Mouse (Mus musculus): ENCODE results near the gene Gm43951. TPM values are rescaled to one million over a fixed set of nuclear protein-coding genes. Genes with fewer than 3 reads are reported as not detected.

The Gm43951 gene
- polyA plus RNA-seq (2015; fragmentation: Nextera tagmentation; extraction: Ambion mirVana) = not detected in 2 replicates

DNA sequence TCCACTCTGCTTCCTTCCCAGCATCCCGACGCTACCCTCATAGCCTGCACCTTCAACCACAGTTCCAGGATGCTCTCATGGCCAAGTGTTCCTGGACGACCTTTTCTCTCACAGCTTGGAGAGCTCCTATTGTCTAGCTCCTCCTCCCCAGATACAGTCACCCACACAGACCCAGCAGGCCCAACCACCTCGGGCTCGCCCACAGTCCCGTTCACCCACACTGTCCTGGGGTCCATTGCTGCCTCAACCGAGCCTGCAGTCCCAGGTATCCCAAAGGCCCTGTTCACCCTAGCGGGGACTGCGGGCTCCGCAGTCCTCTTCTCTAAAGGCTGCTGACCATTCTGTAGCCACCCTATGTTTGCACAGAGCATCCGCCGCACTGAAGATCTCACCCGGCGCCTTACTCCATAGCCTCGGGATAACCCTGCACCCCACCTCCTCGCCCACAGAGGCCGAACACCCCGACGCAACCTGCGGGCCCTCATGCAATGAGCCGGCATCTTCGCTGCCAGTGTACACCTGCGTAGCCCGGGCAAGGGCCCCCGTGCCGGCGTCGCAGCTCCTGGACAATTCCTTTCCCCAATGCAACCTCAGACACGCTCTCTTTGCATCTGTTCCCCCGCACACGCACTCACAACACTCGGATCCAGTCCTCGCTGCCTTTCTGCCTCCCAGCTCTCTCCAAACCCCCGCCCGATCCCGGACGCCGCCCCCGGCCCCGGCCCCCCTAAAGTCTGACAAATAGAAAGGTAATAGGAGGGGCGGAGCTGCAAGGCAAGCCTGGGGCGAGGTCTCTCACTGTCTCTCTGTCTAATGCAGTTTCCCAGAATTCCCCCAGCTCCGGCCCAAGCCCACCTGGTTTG is at the start of gene Gm43951:
Gene Gm43951 (minus strand): TSS at position 500 of the 863 bp plus-strand sequence.
- H3K27ac ChIP-seq (replicated peaks) = peak within 1 kb of the TSS; percentile 58
- no peaks in the 10 kb centered on the region for H3K9me3 ChIP-seq (replicated peaks)
- no peaks in the 10 kb centered on the region for H3K27me3 ChIP-seq
- peak; percentile 16 for ATAC-seq (ENCODE audit: insufficient read depth)
- peak within 1 kb of the TSS; percentile 80 for H3K4me3 ChIP-seq (replicated peaks)
- peak within 1 kb of the TSS; percentile 78 for H3K9ac ChIP-seq
- peak within 1 kb of the TSS; percentile 94 for H3K4me2 ChIP-seq
- 1% methylated on average over 43 of the region's 43 CpGs for WGBS (ENCODE audit: insufficient replicate concordance)
- peaks cover 27% of the 10 kb centered on the region for H3K4me1 ChIP-seq (replicated peaks)
- peaks cover 23% of the 10 kb centered on the region for H3K36me3 ChIP-seq (replicated peaks)

DNA sequence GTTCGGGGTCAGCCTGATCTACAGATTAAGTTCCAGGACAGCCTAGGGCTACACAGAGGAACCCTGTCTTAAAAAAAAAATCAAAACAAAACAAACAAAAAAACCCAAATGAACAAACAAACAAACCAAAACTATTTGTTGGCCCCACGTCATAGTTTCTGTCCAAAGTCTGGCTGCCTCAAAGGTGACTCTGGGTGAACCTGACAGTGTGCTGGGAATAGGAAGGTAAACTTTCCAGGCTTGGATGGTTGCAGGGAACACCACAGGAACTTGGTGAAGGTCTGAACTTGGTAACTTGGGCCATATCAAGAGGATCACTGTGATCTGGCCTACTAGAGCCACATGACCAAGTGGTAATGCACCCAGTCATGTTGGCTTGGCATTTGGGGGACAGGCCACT is 49.8 kb upstream of the Gm43951 start:
- Histone ChIP-seq H3K4me2 (no peak overlapping the region), H3K4me1 (replicated peaks) (no peaks in the 10 kb centered on the region), H3K27ac (replicated peaks) (no peak overlapping the region), H3K9ac (no peak overlapping the region), H3K9me3 (replicated peaks) (no peaks in the 10 kb centered on the region), H3K27me3 (no peaks in the 10 kb centered on the region), H3K4me3 (replicated peaks) (no peak overlapping the region), H3K36me3 (replicated peaks) (no peaks in the 10 kb centered on the region)
- no peak for ATAC-seq (ENCODE audit: insufficient read depth)
- WGBS (ENCODE audit: insufficient replicate concordance) = 50% methylated on average over 2 of the region's 2 CpGs

DNA sequence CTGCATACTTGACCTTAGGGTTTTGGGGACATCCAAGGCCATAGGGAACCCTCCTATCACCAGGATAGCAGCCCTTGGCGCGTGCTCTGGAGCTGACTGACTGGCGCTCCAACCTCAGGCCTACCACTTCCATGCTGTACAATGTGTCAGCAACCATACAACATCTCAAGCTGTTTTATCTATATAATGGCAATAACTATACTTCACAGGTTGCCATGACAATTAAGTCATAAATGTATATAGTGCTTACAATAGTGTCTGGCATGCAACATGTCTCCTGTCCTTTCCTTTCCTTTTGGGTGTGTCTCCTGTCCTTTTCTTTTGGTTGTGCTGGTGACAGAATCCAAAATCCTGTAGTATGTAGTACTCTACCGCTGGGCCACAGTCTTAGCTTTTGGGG is 49.0 kb upstream of the Gm43951 start:
- no peak for ATAC-seq (ENCODE audit: insufficient read depth)
- H3K4me3 ChIP-seq (replicated peaks) = no peak overlapping the region
- 85% methylated on average over 4 of the region's 4 CpGs for WGBS (ENCODE audit: insufficient replicate concordance)

DNA sequence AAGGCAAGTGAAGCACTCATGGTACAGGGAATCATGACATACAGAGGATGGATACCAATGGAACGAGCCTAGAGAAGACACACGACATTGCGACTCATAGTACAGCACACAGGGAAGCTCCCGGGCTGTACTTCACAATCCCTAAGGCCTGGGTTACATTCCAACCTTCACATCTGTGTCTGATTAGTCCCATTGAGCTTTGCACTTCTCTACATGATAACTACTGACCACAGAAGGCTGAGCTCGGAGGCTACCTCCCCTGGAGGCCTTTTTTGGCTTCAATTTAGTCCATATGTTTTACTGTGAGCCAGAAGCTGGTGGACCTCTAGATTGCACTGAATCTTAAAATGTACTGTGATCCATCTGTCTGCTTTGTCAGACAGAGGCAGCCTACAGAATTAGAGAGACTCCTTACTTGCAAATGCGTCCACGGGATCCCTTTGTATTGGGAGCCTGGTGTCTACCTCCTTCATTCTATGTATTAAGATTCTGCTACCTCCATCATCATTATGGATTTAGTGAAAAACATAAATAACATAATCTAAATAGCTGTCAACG is 38.6 kb upstream of the Gm43951 start:
- Histone ChIP-seq H3K4me1 (replicated peaks) (no peaks in the 10 kb centered on the region), H3K4me2 (no peak overlapping the region), H3K9ac (no peak overlapping the region), H3K4me3 (replicated peaks) (no peak overlapping the region), H3K36me3 (replicated peaks) (no peaks in the 10 kb centered on the region), H3K9me3 (replicated peaks) (no peaks in the 10 kb centered on the region), H3K27me3 (no peaks in the 10 kb centered on the region; the same call in none of the 2 replicates), H3K27ac (replicated peaks) (no peak overlapping the region)
- no peak for ATAC-seq (ENCODE audit: insufficient read depth)
- WGBS (ENCODE audit: insufficient replicate concordance) = 59% methylated on average over 8 of the region's 8 CpGs

More for the DNA sequence above, 49.0 kb upstream of the Gm43951 start:
- no peak overlapping the region for H3K4me2 ChIP-seq
- H3K27me3 ChIP-seq = 0 out of 2 replicates have a peak, but pooled peaks cover under 1% of the 10 kb centered on the region
- no peaks in the 10 kb centered on the region for H3K9me3 ChIP-seq (replicated peaks)
- H3K27ac ChIP-seq (replicated peaks) = no peak overlapping the region
- H3K36me3 ChIP-seq (replicated peaks) = no peaks in the 10 kb centered on the region
- no peak overlapping the region for H3K9ac ChIP-seq
- no peaks in the 10 kb centered on the region for H3K4me1 ChIP-seq (replicated peaks)

DNA sequence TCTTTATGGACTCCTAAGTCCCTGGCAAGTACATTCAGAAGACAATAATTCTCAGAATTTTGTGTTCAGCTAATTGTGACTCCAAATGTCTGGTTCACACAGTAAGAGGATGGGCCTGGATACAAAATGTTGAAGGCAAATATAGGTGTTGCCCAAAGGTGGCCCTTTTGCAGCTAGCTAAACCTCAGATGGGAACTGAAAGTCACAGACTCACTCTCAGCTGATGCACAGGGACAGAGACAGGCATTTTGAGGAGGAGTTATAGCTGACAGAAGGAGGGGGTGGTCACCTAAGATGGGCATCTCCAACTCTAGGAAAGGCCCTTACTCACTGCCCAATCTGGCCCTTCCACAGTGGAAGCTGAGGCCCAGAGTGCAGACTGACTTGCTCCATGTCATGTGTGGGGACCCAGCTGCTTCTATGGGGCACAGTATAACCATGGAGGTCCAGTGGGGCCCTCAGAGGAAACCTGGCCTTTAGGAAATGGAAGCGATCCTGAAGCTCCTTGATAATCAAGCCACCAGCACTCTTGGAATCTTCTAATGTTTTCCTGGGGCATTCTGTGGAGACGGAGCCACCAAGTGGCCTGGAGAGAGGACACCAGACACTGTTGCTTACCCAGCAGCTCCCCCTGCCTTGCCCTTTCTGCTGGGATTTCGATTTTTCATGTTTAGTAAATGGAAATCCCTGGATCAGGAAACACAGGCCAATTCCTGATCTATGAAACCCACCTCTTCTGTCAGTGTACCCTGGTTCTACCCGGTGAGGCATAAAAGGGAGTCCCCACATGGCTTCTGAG is 33.6 kb upstream of the Gm43951 start:
- H3K9me3 ChIP-seq (replicated peaks) = no peaks in the 10 kb centered on the region
- no peak overlapping the region for H3K4me3 ChIP-seq (replicated peaks)
- ATAC-seq (ENCODE audit: insufficient read depth) = no peak
- H3K9ac ChIP-seq = no peak overlapping the region
- WGBS (ENCODE audit: insufficient replicate concordance) = 48% methylated on average over 4 of the region's 4 CpGs
- no peak overlapping the region for H3K27ac ChIP-seq (replicated peaks)
- no peaks in the 10 kb centered on the region for H3K36me3 ChIP-seq (replicated peaks)
- H3K27me3 ChIP-seq = no peaks in the 10 kb centered on the region; the same call in 1 of the 2 replicates
- H3K4me1 ChIP-seq (replicated peaks) = no peaks in the 10 kb centered on the region
- H3K4me2 ChIP-seq = no peak overlapping the region

DNA sequence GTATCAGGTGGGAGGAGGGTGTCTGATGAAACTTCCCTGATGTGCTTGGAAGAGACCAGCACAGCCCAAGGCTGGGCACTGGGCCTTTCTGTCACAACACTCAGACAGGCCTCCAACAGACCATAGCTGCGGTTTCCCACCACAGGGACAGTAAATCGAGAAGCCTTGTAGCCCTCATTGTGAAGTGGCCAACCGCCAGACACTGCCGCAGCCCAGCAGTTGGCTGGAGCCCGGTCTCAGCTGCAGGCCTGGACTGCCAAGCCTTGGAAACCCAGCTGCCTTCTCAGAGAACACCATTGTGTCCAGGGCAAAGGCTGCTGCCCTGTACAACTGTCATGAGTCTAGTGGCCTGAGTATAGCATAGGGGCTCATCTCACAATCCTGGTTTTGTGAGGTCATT is 27.4 kb upstream of the Gm43951 start:
- no peaks in the 10 kb centered on the region for H3K4me1 ChIP-seq (replicated peaks)
- H3K27me3 ChIP-seq = peaks cover 3% of the 10 kb centered on the region
- H3K9ac ChIP-seq = no peak overlapping the region
- no peak overlapping the region for H3K4me2 ChIP-seq
- no peak overlapping the region for H3K4me3 ChIP-seq (replicated peaks)
- H3K27ac ChIP-seq (replicated peaks) = no peak overlapping the region
- H3K9me3 ChIP-seq (replicated peaks) = no peaks in the 10 kb centered on the region
- WGBS (ENCODE audit: insufficient replicate concordance) = 54% methylated on average over 5 of the region's 5 CpGs
- no peaks in the 10 kb centered on the region for H3K36me3 ChIP-seq (replicated peaks)
- ATAC-seq (ENCODE audit: insufficient read depth) = no peak

DNA sequence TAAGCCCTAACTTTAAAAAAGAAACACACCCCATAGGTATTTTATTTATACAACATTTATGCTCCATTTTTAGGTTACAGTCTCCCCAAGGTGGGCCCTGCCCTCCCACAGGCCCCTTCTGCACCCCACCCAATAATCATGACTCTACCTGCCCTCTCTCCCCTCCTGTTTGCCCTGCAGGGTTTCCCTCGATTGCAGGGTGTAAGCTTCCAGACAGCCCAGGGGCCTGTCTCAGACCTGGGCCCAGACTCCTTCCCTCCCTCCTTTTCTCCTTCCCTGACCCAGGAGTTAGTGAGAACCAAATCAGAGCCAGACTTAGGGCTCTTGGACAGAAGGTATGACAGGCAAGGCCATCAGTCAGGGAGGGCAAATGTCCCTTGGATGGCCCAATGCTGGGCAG is 26.4 kb upstream of the Gm43951 start:
- Histone ChIP-seq H3K4me1 (replicated peaks) (no peaks in the 10 kb centered on the region), H3K27ac (replicated peaks) (no peak overlapping the region), H3K9ac (no peak overlapping the region), H3K4me3 (replicated peaks) (no peak overlapping the region), H3K9me3 (replicated peaks) (no peaks in the 10 kb centered on the region), H3K27me3 (peaks cover 3% of the 10 kb centered on the region), H3K4me2 (no peak overlapping the region), H3K36me3 (replicated peaks) (no peaks in the 10 kb centered on the region)
- 57% methylated on average over 1 of the region's 1 CpGs for WGBS (ENCODE audit: insufficient replicate concordance)
- ATAC-seq (ENCODE audit: insufficient read depth) = no peak

DNA sequence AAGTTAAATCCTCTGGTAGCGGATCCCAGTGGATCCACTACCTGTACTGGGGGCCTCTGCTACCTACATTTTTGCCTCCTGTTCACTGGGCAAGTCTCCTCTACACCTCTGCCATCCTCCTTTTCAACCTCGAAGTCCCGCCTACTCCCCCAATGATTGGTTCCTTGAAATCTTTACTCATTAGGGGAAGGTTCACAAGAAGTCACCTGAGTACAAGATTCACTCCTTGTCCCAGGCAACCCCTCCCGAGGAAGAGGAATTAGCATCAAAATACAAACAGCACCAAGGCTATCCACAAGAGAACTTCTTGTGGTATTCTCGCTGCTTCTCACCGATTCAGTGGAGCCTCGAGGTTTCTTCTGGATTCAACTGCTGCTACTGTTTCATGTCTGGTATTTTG is 25.4 kb upstream of the Gm43951 start:
- H3K36me3 ChIP-seq (replicated peaks) = no peaks in the 10 kb centered on the region
- no peak overlapping the region for H3K4me3 ChIP-seq (replicated peaks)
- H3K9me3 ChIP-seq (replicated peaks) = no peaks in the 10 kb centered on the region
- no peak for ATAC-seq (ENCODE audit: insufficient read depth)
- H3K9ac ChIP-seq = no peak overlapping the region
- no peaks in the 10 kb centered on the region for H3K4me1 ChIP-seq (replicated peaks)
- 72% methylated on average over 7 of the region's 7 CpGs for WGBS (ENCODE audit: insufficient replicate concordance)
- peaks cover 3% of the 10 kb centered on the region for H3K27me3 ChIP-seq
- no peak overlapping the region for H3K27ac ChIP-seq (replicated peaks)
- no peak overlapping the region for H3K4me2 ChIP-seq

DNA sequence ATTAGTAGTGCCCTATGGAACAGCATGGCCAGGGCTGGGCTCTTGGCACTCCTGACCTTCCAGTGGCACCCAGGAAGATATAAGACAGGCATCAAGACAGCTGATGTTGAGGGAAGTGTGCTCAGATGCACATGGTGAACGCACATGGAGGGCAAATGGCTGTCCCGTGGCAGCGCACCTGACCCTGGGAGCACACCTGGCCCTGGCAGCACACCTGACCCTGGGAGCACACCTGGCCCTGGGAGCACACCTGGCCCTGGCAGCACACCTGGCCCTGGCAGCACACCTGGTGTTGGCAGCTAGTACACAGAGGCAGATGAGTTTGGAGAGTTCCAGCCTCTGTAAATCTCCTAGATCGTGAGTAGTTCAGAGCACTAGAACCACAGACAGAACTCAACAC is 21.9 kb upstream of the Gm43951 start:
- Histone ChIP-seq H3K4me3 (replicated peaks) (no peak overlapping the region), H3K9me3 (replicated peaks) (no peaks in the 10 kb centered on the region), H3K4me2 (no peak overlapping the region), H3K36me3 (replicated peaks) (no peaks in the 10 kb centered on the region), H3K4me1 (replicated peaks) (no peaks in the 10 kb centered on the region), H3K27ac (replicated peaks) (no peak overlapping the region), H3K27me3 (peaks cover 3% of the 10 kb centered on the region), H3K9ac (no peak overlapping the region)
- no peak for ATAC-seq (ENCODE audit: insufficient read depth)
- 66% methylated on average over 4 of the region's 4 CpGs for WGBS (ENCODE audit: insufficient replicate concordance)

DNA sequence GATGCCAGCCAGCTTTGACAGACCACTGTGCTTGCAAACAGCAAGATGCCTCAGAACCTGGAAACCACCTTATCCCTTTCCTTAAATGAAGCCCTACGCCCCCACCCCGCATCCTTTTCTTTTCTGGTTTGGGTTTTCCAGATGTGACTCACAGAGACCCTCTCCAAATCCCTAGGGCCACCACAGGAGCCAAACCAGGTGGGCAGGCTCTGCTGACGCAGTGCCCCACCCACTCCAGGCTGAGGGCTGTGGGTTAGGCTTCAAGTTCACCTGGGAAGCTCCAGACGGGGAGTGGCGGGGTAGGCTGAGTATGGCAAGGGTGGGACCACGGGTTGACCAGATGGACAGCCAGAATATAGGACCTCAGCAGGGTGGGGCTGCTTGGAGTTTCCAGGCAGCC is 20.3 kb upstream of the Gm43951 start:
- H3K9me3 ChIP-seq (replicated peaks) = no peaks in the 10 kb centered on the region
- H3K9ac ChIP-seq = no peak overlapping the region
- no peak for ATAC-seq (ENCODE audit: insufficient read depth)
- H3K4me1 ChIP-seq (replicated peaks) = no peaks in the 10 kb centered on the region
- no peak overlapping the region for H3K27ac ChIP-seq (replicated peaks)
- H3K4me3 ChIP-seq (replicated peaks) = no peak overlapping the region
- peaks cover 3% of the 10 kb centered on the region for H3K27me3 ChIP-seq
- WGBS (ENCODE audit: insufficient replicate concordance) = 63% methylated on average over 6 of the region's 6 CpGs
- H3K36me3 ChIP-seq (replicated peaks) = no peaks in the 10 kb centered on the region
- no peak overlapping the region for H3K4me2 ChIP-seq
